Mouse (Mus musculus): ENCODE measurements around the gene Ugcg. TPM values are rescaled to one million over a fixed set of nuclear protein-coding genes. Genes with fewer than 3 reads are reported as not detected.

The Ugcg gene
- polyA plus RNA-seq, 1 experiment from 2014 or later: 13.3 TPM

DNA sequence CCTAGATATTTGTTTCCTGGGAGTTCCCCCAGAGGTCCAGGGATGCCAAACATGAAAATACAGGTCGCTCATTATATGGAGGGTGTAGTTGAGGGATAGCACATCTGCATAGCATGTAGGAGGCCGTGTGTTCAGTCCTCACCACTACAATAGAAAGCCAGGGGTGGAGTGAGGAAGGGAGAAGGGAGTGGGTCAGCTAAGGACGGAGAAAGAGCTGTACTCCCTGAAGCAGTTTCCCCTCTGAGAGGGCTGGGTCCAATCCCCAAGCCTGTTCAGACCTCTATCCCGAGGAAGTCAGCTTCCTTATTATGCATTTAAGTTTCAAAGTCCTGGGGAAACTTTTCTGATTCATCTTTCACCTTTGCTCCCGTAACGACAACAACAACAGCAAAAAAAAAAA, 73.1 kb downstream of the Ugcg start:
- Histone ChIP-seq H3K4me3 (ENCODE audit: low read depth, low read length) (no peak overlapping the region), H3K4me2 (ENCODE audit: low read depth, low read length) (no peak overlapping the region), H3K9ac (ENCODE audit: low read depth, low read length) (no peak overlapping the region), H3K4me1 (ENCODE audit: control insufficient read depth, insufficient read depth, low read length) (no peaks in the 10 kb centered on the region), H3K36me3 (ENCODE audit: control insufficient read depth, insufficient read depth, low read length) (no peaks in the 10 kb centered on the region), H3K27ac (replicated peaks; ENCODE audit: low read depth, low read length) (no peak overlapping the region), H3K27me3 (replicated peaks; ENCODE audit: control insufficient read depth, insufficient read depth, low read length) (no peaks in the 10 kb centered on the region), H3K9me3 (ENCODE audit: control insufficient read depth, low read length) (no peaks in the 10 kb centered on the region)
- ATAC-seq (ENCODE audit: low read depth): no peak
- 69% methylated on average over 6 of the region's 6 CpGs for WGBS
- DNase-seq (ENCODE audit: low spot score): no peak

GRCm38 (mm10) chr4:59263418-59263817, 74.4 kb downstream of the Ugcg start:
- 89% methylated on average over 2 of the region's 2 CpGs for WGBS
- DNase-seq (ENCODE audit: low spot score) (no peak), ATAC-seq (ENCODE audit: low read depth) (no peak)
- no peaks in the 10 kb centered on the region for H3K4me1 ChIP-seq (ENCODE audit: control insufficient read depth, insufficient read depth, low read length)
- no peaks in the 10 kb centered on the region for H3K9me3 ChIP-seq (ENCODE audit: control insufficient read depth, low read length)
- H3K4me2 ChIP-seq (ENCODE audit: low read depth, low read length): no peak overlapping the region
- H3K9ac ChIP-seq (ENCODE audit: low read depth, low read length): no peak overlapping the region
- H3K27me3 ChIP-seq (replicated peaks; ENCODE audit: control insufficient read depth, insufficient read depth, low read length): no peaks in the 10 kb centered on the region
- no peak overlapping the region for H3K4me3 ChIP-seq (ENCODE audit: low read depth, low read length)
- H3K27ac ChIP-seq (replicated peaks; ENCODE audit: low read depth, low read length): no peak overlapping the region
- H3K36me3 ChIP-seq (ENCODE audit: control insufficient read depth, insufficient read depth, low read length): no peaks in the 10 kb centered on the region

DNA sequence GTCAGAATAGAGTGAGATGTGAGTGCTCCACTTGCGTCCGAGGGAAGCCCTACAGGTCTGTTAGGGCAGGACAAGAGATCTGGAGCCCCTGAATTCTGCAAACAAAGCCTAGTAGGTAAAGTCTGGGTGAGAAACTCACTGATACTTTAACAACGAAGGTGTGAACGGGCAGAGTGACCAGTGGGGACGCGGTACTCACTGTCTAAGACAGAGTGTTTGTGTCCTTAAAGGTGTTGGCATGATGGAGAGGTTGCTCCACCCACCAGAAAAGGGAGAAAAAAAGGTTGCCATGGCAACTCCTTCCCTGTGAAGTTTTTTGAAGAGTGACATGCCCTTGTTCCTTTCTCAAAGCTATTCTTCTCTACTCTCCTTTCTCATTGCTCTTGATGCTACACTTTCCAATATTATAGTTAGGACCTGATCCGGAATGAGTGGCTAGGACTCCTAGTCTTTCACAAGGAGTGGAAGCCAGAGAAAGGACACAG, 75.6 kb downstream of the Ugcg start:
- H3K36me3 ChIP-seq (ENCODE audit: control insufficient read depth, insufficient read depth, low read length): no peaks in the 10 kb centered on the region
- no peaks in the 10 kb centered on the region for H3K4me1 ChIP-seq (ENCODE audit: control insufficient read depth, insufficient read depth, low read length)
- H3K4me3 ChIP-seq (ENCODE audit: low read depth, low read length): no peak overlapping the region
- no peak overlapping the region for H3K27ac ChIP-seq (replicated peaks; ENCODE audit: low read depth, low read length)
- no peak for ATAC-seq (ENCODE audit: low read depth)
- 0 out of 2 replicates have a peak, but pooled peaks cover 5% of the 10 kb centered on the region for H3K9me3 ChIP-seq (ENCODE audit: control insufficient read depth, low read length)
- 90% methylated on average over 7 of the region's 7 CpGs for WGBS
- no peak overlapping the region for H3K9ac ChIP-seq (ENCODE audit: low read depth, low read length)
- no peak for DNase-seq (ENCODE audit: low spot score)
- H3K4me2 ChIP-seq (ENCODE audit: low read depth, low read length): no peak overlapping the region
- H3K27me3 ChIP-seq (replicated peaks; ENCODE audit: control insufficient read depth, insufficient read depth, low read length): no peaks in the 10 kb centered on the region

DNA sequence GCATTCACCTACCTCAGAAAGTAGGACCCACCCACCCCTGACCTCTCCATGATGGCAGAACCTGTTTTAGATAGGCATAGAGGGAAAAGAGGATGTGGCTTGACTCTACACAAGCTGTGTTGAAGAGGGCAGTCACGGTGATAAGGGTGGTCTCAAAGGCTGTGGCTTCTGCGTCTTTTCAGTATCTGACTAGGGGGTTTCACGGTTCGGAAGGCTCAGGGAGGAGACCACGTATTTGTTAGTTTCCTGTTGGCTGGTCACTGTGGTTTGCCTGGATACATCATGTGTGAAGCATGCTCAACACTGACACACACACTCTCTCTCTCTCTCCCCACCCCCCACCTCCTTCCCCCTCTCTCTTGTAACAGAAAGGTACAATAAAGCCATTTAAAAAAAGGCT, 76.1 kb downstream of the Ugcg start:
- no peak overlapping the region for H3K4me2 ChIP-seq (ENCODE audit: low read depth, low read length)
- no peaks in the 10 kb centered on the region for H3K27me3 ChIP-seq (replicated peaks; ENCODE audit: control insufficient read depth, insufficient read depth, low read length)
- DNase-seq (ENCODE audit: low spot score) (no peak), ATAC-seq (ENCODE audit: low read depth) (no peak)
- no peak overlapping the region for H3K4me3 ChIP-seq (ENCODE audit: low read depth, low read length)
- WGBS: 83% methylated on average over 5 of the region's 5 CpGs
- H3K4me1 ChIP-seq (ENCODE audit: control insufficient read depth, insufficient read depth, low read length): no peaks in the 10 kb centered on the region
- 0 out of 2 replicates have a peak, but pooled peaks cover 10% of the 10 kb centered on the region for H3K9me3 ChIP-seq (ENCODE audit: control insufficient read depth, low read length)
- H3K9ac ChIP-seq (ENCODE audit: low read depth, low read length): no peak overlapping the region
- H3K36me3 ChIP-seq (ENCODE audit: control insufficient read depth, insufficient read depth, low read length): no peaks in the 10 kb centered on the region
- H3K27ac ChIP-seq (replicated peaks; ENCODE audit: low read depth, low read length): no peak overlapping the region

DNA sequence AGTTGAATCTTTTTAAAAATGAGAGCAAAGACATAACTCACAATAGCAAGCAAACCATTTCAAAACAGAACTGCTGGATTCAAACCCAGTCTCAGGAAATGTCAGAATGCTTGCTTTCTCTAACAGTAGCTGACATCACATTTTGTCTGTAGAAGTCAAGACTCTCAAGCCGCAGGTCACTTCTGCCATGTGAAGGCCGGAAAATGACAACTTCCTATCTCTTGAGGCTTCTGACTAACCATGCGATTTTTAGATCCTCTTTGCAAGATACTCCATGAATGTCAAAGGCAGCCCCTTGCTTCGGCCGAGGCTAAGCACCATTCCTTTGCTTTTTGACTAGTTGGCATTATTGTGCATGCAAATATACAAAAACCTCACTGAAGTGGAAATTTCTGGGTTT, 76.6 kb downstream of the Ugcg start:
- DNase-seq (ENCODE audit: low spot score) (no peak), ATAC-seq (ENCODE audit: low read depth) (no peak)
- Histone ChIP-seq H3K4me1 (ENCODE audit: control insufficient read depth, insufficient read depth, low read length) (no peaks in the 10 kb centered on the region), H3K9me3 (ENCODE audit: control insufficient read depth, low read length) (0 out of 2 replicates have a peak, but pooled peaks cover 10% of the 10 kb centered on the region), H3K36me3 (ENCODE audit: control insufficient read depth, insufficient read depth, low read length) (no peaks in the 10 kb centered on the region), H3K27me3 (replicated peaks; ENCODE audit: control insufficient read depth, insufficient read depth, low read length) (no peaks in the 10 kb centered on the region), H3K4me3 (ENCODE audit: low read depth, low read length) (no peak overlapping the region), H3K4me2 (ENCODE audit: low read depth, low read length) (no peak overlapping the region), H3K27ac (replicated peaks; ENCODE audit: low read depth, low read length) (no peak overlapping the region), H3K9ac (ENCODE audit: low read depth, low read length) (no peak overlapping the region)
- 86% methylated on average over 5 of the region's 5 CpGs for WGBS

Other genes with a start within 250 kb of the Ugcg start
- gene Zkscan16, start 245.6 kb upstream of the Ugcg start, polyA plus RNA-seq (2014; fragmentation: Nextera tagmentation; extraction: Ambion mirVana): 0.75 and 0.90 TPM in 2 replicates
- gene Ptgr1, start 202.1 kb upstream of the Ugcg start, polyA plus RNA-seq (2014; fragmentation: Nextera tagmentation; extraction: Ambion mirVana): 23.8 and 28.9 TPM in 2 replicates
- 19.3 and 20.0 TPM in 2 replicates for gene Dnajc25, start 194.2 kb upstream of the Ugcg start, polyA plus RNA-seq (2014; fragmentation: Nextera tagmentation; extraction: Ambion mirVana)
- gene Gm20503, start 186.0 kb upstream of the Ugcg start, polyA plus RNA-seq (2014; fragmentation: Nextera tagmentation; extraction: Ambion mirVana): 16.3 and 17.0 TPM in 2 replicates
- 137 and 144 TPM in 2 replicates for gene Gng10, start 154.2 kb upstream of the Ugcg start, polyA plus RNA-seq (2014; fragmentation: Nextera tagmentation; extraction: Ambion mirVana)
- gene AI481877, start 50.3 kb upstream of the Ugcg start, polyA plus RNA-seq (2014; fragmentation: Nextera tagmentation; extraction: Ambion mirVana): not detected in 2 replicates
- 2.1 and 2.2 TPM in 2 replicates for gene Susd1, start 249.4 kb downstream of the Ugcg start, polyA plus RNA-seq (2014; fragmentation: Nextera tagmentation; extraction: Ambion mirVana)

Data from embryonic facial prominence, embryonic 14.5 days (tissue).